Mouse (Mus musculus): ENCODE measurements around the gene Olfr177.

Olfr177 gene

DNA sequence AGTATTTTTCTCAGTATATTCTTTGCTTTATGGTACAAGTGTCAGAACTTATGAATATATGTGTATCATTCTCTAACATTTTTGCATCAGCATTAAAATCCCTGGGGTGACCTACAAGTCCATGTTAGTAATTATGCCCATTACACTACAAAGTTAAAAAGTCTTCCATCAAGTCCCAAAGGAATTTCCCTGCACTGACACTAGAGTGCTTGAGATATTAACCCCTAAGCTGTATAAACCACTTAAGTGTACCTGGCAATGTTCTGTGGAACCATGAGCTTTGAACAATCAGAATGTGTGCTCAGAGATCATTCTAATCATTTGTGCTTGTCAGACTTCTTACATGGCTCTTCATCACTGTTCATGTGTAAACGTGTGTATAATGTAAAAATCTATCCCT is at the start of gene Olfr177:
Olfr177 (minus strand) TSS at position 101 of the 400 bp plus-strand sequence.
- no peak for DNase-seq

- DNase-seq = no peak
Observed at GRCm38 (mm10) chr16:58891963-58892362, 17.4 kb upstream of the Olfr177 start, which contains the start of gene Olfr178. Gene Olfr178, minus strand, starts transcription at chr16:58892063.

- DNase-seq = no peak
Observed at GRCm38 (mm10) chr16:58884416-58884815, 9.8 kb upstream of the Olfr177 start.

DNA sequence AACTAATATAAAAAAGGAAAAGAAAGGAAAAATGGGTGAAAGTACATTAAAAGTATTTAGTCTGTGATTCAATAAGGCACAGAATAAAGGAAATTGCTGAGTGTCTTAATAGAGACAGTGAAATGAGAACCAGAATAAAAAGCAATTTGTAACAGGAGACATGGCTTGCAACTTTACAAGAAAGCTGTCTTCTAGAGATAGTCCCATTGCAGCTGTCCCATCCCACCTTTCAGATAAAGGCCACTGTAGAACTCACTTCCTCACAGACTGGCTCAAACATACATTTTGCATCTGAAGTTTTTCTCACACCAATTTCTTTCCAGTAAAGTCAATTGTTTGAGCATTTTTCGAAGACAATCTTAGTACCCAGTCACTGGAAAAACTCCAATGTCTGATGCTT is 13.1 kb downstream of the Olfr177 start:
- no peak for DNase-seq

DNA sequence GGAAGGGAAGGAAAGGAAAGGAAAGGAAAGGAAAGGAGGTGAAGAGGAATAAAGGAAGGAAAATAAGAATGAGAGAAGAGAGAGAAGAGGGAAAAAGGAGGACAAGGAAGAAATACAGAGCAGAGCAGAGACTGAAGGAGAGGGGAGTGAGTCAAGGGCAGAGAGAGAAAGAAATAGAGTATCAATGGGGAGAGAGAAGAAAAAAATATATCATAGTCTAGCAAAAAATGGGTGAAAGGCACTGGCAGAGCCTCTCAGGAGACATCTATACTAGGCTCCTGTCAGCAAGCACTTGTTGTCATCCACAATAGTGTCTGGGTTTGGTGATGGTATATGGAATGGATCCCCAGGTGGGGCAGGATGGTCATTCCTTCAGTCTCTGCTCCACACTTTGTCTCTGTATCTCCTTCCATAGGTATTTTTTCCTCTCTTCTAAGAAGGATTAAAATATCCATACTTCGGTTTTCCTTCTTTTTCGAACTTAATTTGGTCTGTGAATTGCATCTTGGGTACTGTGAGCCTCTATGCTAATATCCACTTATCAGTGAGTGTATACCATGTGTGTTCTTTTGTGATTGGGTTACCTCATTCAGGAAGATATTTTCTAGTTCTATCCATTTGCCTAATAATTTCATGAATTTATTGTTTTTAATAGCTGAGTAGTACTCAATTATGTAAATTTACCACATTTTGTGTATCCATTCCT is 14.4 kb downstream of the Olfr177 start:
- DNase-seq = no peak

GRCm38 (mm10) chr16:58826732-58827319 is 47.7 kb downstream of the Olfr177 start, which contains the start of gene Olfr175-ps1:
Gene Olfr175-ps1, minus strand, starts transcription at chr16:58826782.
- DNase-seq = no peak

All from kidney, adult 11 months (tissue).